9 mouse cellular contexts compared by ENCODE assay signal in the genomic region with DNA sequence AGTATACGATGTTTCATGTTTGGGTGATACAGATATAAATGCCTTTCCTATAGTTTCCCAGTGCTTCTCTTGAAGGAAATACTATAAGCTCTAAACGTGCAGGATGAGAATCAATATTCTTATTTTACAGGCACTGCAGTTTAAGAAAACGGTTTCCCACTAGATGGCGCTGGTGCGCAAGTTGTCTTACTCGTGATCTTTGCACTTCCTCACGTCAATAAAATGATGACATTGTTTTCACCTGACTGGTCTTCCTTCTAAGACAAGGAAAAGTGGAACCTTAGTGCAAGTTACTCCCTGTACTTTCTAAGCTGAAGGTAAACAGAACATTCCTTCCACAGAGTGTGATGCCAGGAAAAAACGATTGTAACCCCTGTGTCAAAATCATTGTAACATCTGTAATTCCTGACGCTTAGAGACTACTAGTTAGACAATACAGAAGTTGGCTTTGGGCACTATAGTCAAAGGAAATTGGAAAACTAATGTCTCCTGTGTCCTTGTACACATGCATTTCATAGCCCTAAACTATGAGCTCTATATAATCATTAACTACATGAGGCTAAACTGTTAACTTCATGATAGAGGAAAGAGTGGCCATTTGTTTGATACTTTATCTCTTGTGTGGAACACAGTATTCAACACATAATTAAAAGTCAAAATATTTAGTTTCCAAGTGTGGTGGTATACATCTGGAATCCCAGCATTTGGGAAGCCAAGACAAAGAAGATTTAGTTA. TPM values are rescaled to one million over a fixed set of nuclear protein-coding genes. Genes with fewer than 3 reads are reported as not detected.
DNase-seq lines count a peak whose midpoint lies in the region; ATAC-seq lines count a peak whose summit lies in the region.
"Had no signal": no experiment of that assay in that cellular context is flagged by ENCODE, and none has a peak within 500 bp of the region (broad histone marks: within the 10 kb centered on the region; RNA-seq: fewer than 3 reads in every experiment).

No protein-coding gene starts in this region.

- H3K4me3 ChIP-seq in hindbrain, embryonic 14.5 days (replicated peaks; ENCODE audit: low read length), result no peak overlapping the region
- no peak overlapping the region for H3K4me3 ChIP-seq in hindbrain, embryonic 16.5 days (ENCODE audit: low read length)
- H3K4me3 ChIP-seq: embryonic facial prominence, embryonic 15.5 days had no signal

- H3K27me3 ChIP-seq in hindbrain, embryonic 14.5 days (ENCODE audit: control insufficient read depth, insufficient read depth, low read length), result no peaks in the 10 kb centered on the region
- H3K27me3 ChIP-seq in hindbrain, embryonic 16.5 days (replicated peaks; ENCODE audit: control insufficient read depth, insufficient read depth, low read length), result no peaks in the 10 kb centered on the region
- H3K27me3 ChIP-seq: embryonic facial prominence, embryonic 15.5 days had no signal

- no peak overlapping the region for H3K9ac ChIP-seq in hindbrain, embryonic 14.5 days
- no peak overlapping the region for H3K9ac ChIP-seq in hindbrain, embryonic 16.5 days (ENCODE audit: low read depth, low read length)
- H3K9ac ChIP-seq: embryonic facial prominence, embryonic 15.5 days had no signal

- no peaks in the 10 kb centered on the region for H3K9me3 ChIP-seq in hindbrain, embryonic 14.5 days (ENCODE audit: control insufficient read depth, low read length)
- H3K9me3 ChIP-seq in hindbrain, embryonic 16.5 days (ENCODE audit: control insufficient read depth, low read length), result no peaks in the 10 kb centered on the region
- H3K9me3 ChIP-seq: embryonic facial prominence, embryonic 15.5 days had no signal

- intact Hi-C loops in left cerebral cortex, postnatal 10 days (cut with DNase I), result loop anchor here (2.0 kb wide), 1 partner anchor 251 kb away; no protein-coding TSS in a partner anchor

- 19% methylated on average over 9 of the region's 9 CpGs for WGBS in hindbrain, embryonic 14.5 days
- WGBS in hindbrain, embryonic 16.5 days, result 19% methylated on average over 9 of the region's 9 CpGs

- peaks cover 10% of the 10 kb centered on the region for H3K4me1 ChIP-seq in hindbrain, embryonic 14.5 days (replicated peaks; ENCODE audit: control insufficient read depth, insufficient read depth, low read length)
- H3K4me1 ChIP-seq in hindbrain, embryonic 16.5 days (ENCODE audit: control insufficient read depth, insufficient read depth, low read depth, low read length), result peaks cover 6% of the 10 kb centered on the region

- no peak overlapping the region for H3K4me2 ChIP-seq in hindbrain, embryonic 14.5 days (replicated peaks)
- no peak overlapping the region for H3K4me2 ChIP-seq in hindbrain, embryonic 16.5 days (ENCODE audit: low read length)
- H3K4me2 ChIP-seq: embryonic facial prominence, embryonic 15.5 days had no signal

- peaks cover 7% of the 10 kb centered on the region for H3K36me3 ChIP-seq in hindbrain, embryonic 14.5 days (replicated peaks; ENCODE audit: control insufficient read depth, insufficient read depth)
- no peaks in the 10 kb centered on the region; the same call in 1 of the 2 replicates for H3K36me3 ChIP-seq in hindbrain, embryonic 16.5 days (ENCODE audit: control insufficient read depth, insufficient read depth, low read length)
- H3K36me3 ChIP-seq: embryonic facial prominence, embryonic 15.5 days had no signal

- no peak overlapping the region for H3K27ac ChIP-seq in hindbrain, embryonic 14.5 days
- no peak overlapping the region for H3K27ac ChIP-seq in hindbrain, embryonic 16.5 days (ENCODE audit: low read depth, low read length)
- H3K27ac ChIP-seq: embryonic facial prominence, embryonic 15.5 days had no signal

- no peak for ATAC-seq in hindbrain, embryonic 14.5 days (ENCODE audit: low FRiP score)
- ATAC-seq in hindbrain, embryonic 16.5 days, result no peak

- DNase-seq in hindbrain, embryonic 14.5 days (ENCODE audit: low spot score), result peak; percentile 95
- peak; percentile 48 for DNase-seq in adrenal gland, adult 8-10 months
- peak; percentile 71 for DNase-seq in embryo, embryonic 11.5 days (ENCODE audit: low read depth, low spot score)
- DNase-seq in hindlimb bud, embryonic 11.5 days (ENCODE audit: extremely low spot score, low read depth, low spot score), result peak; percentile 73
- DNase-seq in left cerebral cortex, postnatal 10 days (ENCODE audit: extremely low spot score in 1 of 2, low spot score in 2 of 2), result peak; percentile 60 to 81
- DNase-seq in natural killer cell, adult 2 months (ENCODE audit: low spot score in 2 of 2), result peak; percentile 66 to 80
- DNase-seq in testis, postnatal 14 days (ENCODE audit: low spot score), result peak; percentile 55

RNA-seq across cellular contexts. Expression of gene Rbm45, which starts 2.4 kb away (rescaled TPM):
- 15.9 and 17.1 TPM in 2 replicates for polyA plus RNA-seq in hindbrain, embryonic 14.5 days (2014; fragmentation: Nextera tagmentation; extraction: Ambion mirVana)
- 12.0 and 16.2 TPM in 2 replicates for polyA plus RNA-seq in hindbrain, embryonic 16.5 days (2015; fragmentation: Nextera tagmentation; extraction: Ambion mirVana)
- 10 to 100 TPM; 45.2 to 63.1 (median 51.5) TPM for total RNA-seq in adrenal gland, adult 8-10 months (2022)
- 10 to 100 TPM; 41.9 to 42.0 TPM for total RNA-seq in left cerebral cortex, postnatal 10 days (2021)

RNA-seq across cellular contexts. Expression of gene Cyct, which starts 7.1 kb away (rescaled TPM):
- polyA plus RNA-seq in hindbrain, embryonic 14.5 days (2014; fragmentation: Nextera tagmentation; extraction: Ambion mirVana), result 0.64 TPM in 1 of 2 replicates, not detected in the other
- not detected in 2 replicates for polyA plus RNA-seq in hindbrain, embryonic 16.5 days (2015; fragmentation: Nextera tagmentation; extraction: Ambion mirVana)
- total RNA-seq in adrenal gland, adult 8-10 months (2022), result not detected
- total RNA-seq in left cerebral cortex, postnatal 10 days (2021), result not detected
- polyA plus RNA-seq: embryonic facial prominence, embryonic 15.5 days had no signal

RNA-seq across cellular contexts. Expression of gene Pde11a, which starts 28.8 kb away (rescaled TPM):
- 1.4 and 1.7 TPM in 2 replicates for polyA plus RNA-seq in hindbrain, embryonic 14.5 days (2014; fragmentation: Nextera tagmentation; extraction: Ambion mirVana)
- polyA plus RNA-seq in hindbrain, embryonic 16.5 days (2015; fragmentation: Nextera tagmentation; extraction: Ambion mirVana), result 1.2 TPM in 2 replicates
- under 1 TPM in 3 of 4 experiments, not detected in 1; 0.12 to 0.43 (median 0.22) TPM for total RNA-seq in adrenal gland, adult 8-10 months (2022)
- 1 to 10 TPM; 1.8 to 2.6 TPM for total RNA-seq in left cerebral cortex, postnatal 10 days (2021)

RNA-seq across cellular contexts. Expression of gene Osbpl6, which starts 39.0 kb away (rescaled TPM):
- polyA plus RNA-seq in hindbrain, embryonic 14.5 days (2014; fragmentation: Nextera tagmentation; extraction: Ambion mirVana), result 29.6 and 31.2 TPM in 2 replicates
- 22.8 and 27.5 TPM in 2 replicates for polyA plus RNA-seq in hindbrain, embryonic 16.5 days (2015; fragmentation: Nextera tagmentation; extraction: Ambion mirVana)
- total RNA-seq in adrenal gland, adult 8-10 months (2022), result 10 to 100 TPM; 25.8 to 37.9 (median 27.9) TPM
- 10 to 100 TPM; 43.7 to 46.3 TPM for total RNA-seq in left cerebral cortex, postnatal 10 days (2021)
